Mouse (Mus musculus) retina, postnatal 1 day (tissue): ENCODE results near the gene Rhob.
A peak's percentile ranks its signal among the peaks of the same experiment; 100 is the strongest.

ENCODE experiments used
- DNase-seq: peaks from one replicate; pipeline ENCODE4 v3.0.0-alpha.2; 2012

The Rhob gene

GRCm38 (mm10) chr12:8502546-8502945, 2.7 kb upstream of the Rhob start:
- DNase-seq: peak; percentile 85

- DNase-seq: no peak
Observed at GRCm38 (mm10) chr12:8501571-8502305, 1.9 kb upstream of the Rhob start.

- DNase-seq: no peak
Observed at GRCm38 (mm10) chr12:8500597-8501570, 1.1 kb upstream of the Rhob start.

- DNase-seq: peak; percentile 84
Observed at GRCm38 (mm10) chr12:8499001-8499870, 573 bp downstream of the Rhob start.

GRCm38 (mm10) chr12:8498591-8499000, 1.2 kb downstream of the Rhob start:
- DNase-seq: peak; percentile 76

- DNase-seq: peak; percentile 60
Observed at GRCm38 (mm10) chr12:8498148-8498571, 1.6 kb downstream of the Rhob start.

- DNase-seq: no peak
Observed at GRCm38 (mm10) chr12:8497314-8497706, 2.5 kb downstream of the Rhob start.

- DNase-seq: no peak
Observed at GRCm38 (mm10) chr12:8496679-8497313, 3.0 kb downstream of the Rhob start.

GRCm38 (mm10) chr12:8495881-8496678, 3.7 kb downstream of the Rhob start:
- DNase-seq: peak; percentile 42

- DNase-seq: no peak
Observed at GRCm38 (mm10) chr12:8494675-8495074, 5.1 kb downstream of the Rhob start.

- no peak for DNase-seq
Observed at GRCm38 (mm10) chr12:8493386-8493785, 6.4 kb downstream of the Rhob start.

GRCm38 (mm10) chr12:8489098-8489497, 10.7 kb downstream of the Rhob start:
- DNase-seq: no peak

GRCm38 (mm10) chr12:8488652-8488980, 11.2 kb downstream of the Rhob start:
- DNase-seq: no peak

GRCm38 (mm10) chr12:8487959-8488651, 11.7 kb downstream of the Rhob start:
- DNase-seq: no peak

GRCm38 (mm10) chr12:8487281-8487680, 12.5 kb downstream of the Rhob start:
- no peak for DNase-seq

GRCm38 (mm10) chr12:8485247-8485646, 14.6 kb downstream of the Rhob start:
- no peak for DNase-seq

GRCm38 (mm10) chr12:8482169-8482568, 17.6 kb downstream of the Rhob start:
- no peak for DNase-seq

- DNase-seq: peak; percentile 38
Observed at GRCm38 (mm10) chr12:8474836-8475387, 24.9 kb downstream of the Rhob start.

GRCm38 (mm10) chr12:8472591-8473358, 27.0 kb downstream of the Rhob start:
- DNase-seq: no peak

- no peak for DNase-seq
Observed at GRCm38 (mm10) chr12:8472051-8472450, 27.8 kb downstream of the Rhob start.
